In genomic region chr10:60106531-60107186, GRCm38 (mm10) we compare ENCODE assay signal across 8 mouse cellular contexts. TPM values are rescaled to one million over a fixed set of nuclear protein-coding genes. Genes with fewer than 3 reads are reported as not detected.
DNase-seq lines count a peak whose midpoint lies in the region; ATAC-seq lines count a peak whose summit lies in the region.

No protein-coding gene starts in this region.

- peak overlapping the region; percentile 93 for H3K4me2 ChIP-seq in kidney, embryonic 15.5 days
- peak overlapping the region; percentile 100 for H3K4me2 ChIP-seq in lung, embryonic 15.5 days

- peak overlapping the region; percentile 59 for H3K4me3 ChIP-seq in kidney, embryonic 15.5 days (replicated peaks)
- peak overlapping the region; percentile 51 for H3K4me3 ChIP-seq in lung, embryonic 15.5 days

- peak; percentile 4 to 24 for DNase-seq in CD8-positive naive resting alpha-beta T cell, adult 2 months (ENCODE audit: low read depth in 2 of 2, low spot score in 2 of 2)
- peak; percentile 65 for DNase-seq in R1 (ENCODE audit: low read depth, low spot score)
- peak; percentile 72 for DNase-seq in embryo, embryonic 10.5 days (ENCODE audit: low spot score)
- peak; percentile 27 to 61 for DNase-seq in heart, adult 9 months (ENCODE audit: low spot score in 2 of 2)
- DNase-seq in ovary, postnatal 14 days (ENCODE audit: low spot score) = peak; percentile 34
- DNase-seq in c-Kit-positive CD71-positive TER-119-positive erythroid progenitor cells, embryonic 14.5 days (ENCODE audit: low spot score) = no peak

- WGBS in kidney, embryonic 15.5 days = under 1% methylated on average over 57 of the region's 57 CpGs
- 1% methylated on average over 57 of the region's 57 CpGs for WGBS in lung, embryonic 15.5 days

- peak overlapping the region; percentile 65 for H3K9ac ChIP-seq in kidney, embryonic 15.5 days
- peak overlapping the region; percentile 38 for H3K9ac ChIP-seq in lung, embryonic 15.5 days

- no peaks in the 10 kb centered on the region for H3K9me3 ChIP-seq in kidney, embryonic 15.5 days (replicated peaks)
- H3K9me3 ChIP-seq in lung, embryonic 15.5 days = no peaks in the 10 kb centered on the region

- peak; percentile 37 for ATAC-seq in kidney, embryonic 15.5 days (replicated peaks; ENCODE audit: low FRiP score)
- peak; percentile 53 for ATAC-seq in lung, embryonic 15.5 days (ENCODE audit: borderline replicate concordance, extremely low read depth, low FRiP score, low TSS enrichment)

- H3K27ac ChIP-seq in kidney, embryonic 15.5 days = peak overlapping the region; percentile 94
- H3K27ac ChIP-seq in lung, embryonic 15.5 days = no peak overlapping the region

- peaks cover 55% of the 10 kb centered on the region for H3K27me3 ChIP-seq in kidney, embryonic 15.5 days
- peaks cover 61% of the 10 kb centered on the region for H3K27me3 ChIP-seq in lung, embryonic 15.5 days

- H3K4me1 ChIP-seq in kidney, embryonic 15.5 days = peaks cover 50% of the 10 kb centered on the region
- peaks cover 20% of the 10 kb centered on the region for H3K4me1 ChIP-seq in lung, embryonic 15.5 days

- no peaks in the 10 kb centered on the region for H3K36me3 ChIP-seq in kidney, embryonic 15.5 days
- no peaks in the 10 kb centered on the region for H3K36me3 ChIP-seq in lung, embryonic 15.5 days

RNA-seq across cellular contexts. Expression of gene Spock2, which starts 0.6 kb away (rescaled TPM):
- 49.4 and 52.8 TPM in 2 replicates for polyA plus RNA-seq in kidney, embryonic 15.5 days (2015; fragmentation: Nextera tagmentation; extraction: Ambion mirVana)
- 2.2 and 4.4 TPM in 2 replicates for polyA plus RNA-seq in lung, embryonic 15.5 days (2015; fragmentation: Nextera tagmentation; extraction: Ambion mirVana)
